Mouse (Mus musculus): ENCODE measurements around the gene Atxn1. TPM values are rescaled to one million over a fixed set of nuclear protein-coding genes. Genes with fewer than 3 reads are reported as not detected.

Gene Atxn1
- polyA plus RNA-seq, 1 experiment = 34.9 TPM

DNA sequence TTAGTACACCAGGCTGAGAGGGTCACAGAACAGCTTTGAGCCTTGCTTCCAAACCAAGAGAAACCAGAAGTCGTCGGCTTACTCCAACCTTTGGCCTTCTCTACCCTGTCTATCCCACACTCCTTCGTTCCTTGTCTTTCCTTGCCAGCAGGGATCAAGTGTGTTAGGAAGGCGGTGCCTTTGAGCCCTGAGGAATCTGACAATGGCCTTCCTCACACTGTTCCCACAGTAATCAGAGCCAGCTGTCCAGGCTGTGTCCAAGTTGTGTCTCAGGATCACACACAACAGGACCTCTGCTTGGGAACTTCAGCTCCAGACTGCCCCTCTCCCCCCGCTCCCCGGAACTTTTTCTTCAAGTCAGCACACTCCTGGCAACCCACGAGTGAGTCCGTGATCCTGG is 215.6 kb downstream of the Atxn1 start:
- H3K27me3 ChIP-seq (ENCODE audit: control insufficient read depth, insufficient read depth, low read length) = no peaks in the 10 kb centered on the region
- 49% methylated on average over 8 of the region's 8 CpGs for WGBS
- H3K36me3 ChIP-seq (ENCODE audit: control insufficient read depth, insufficient read depth, low read length) = no peaks in the 10 kb centered on the region; the same call in 1 of the 2 replicates
- peaks cover 12% of the 10 kb centered on the region; the same call in 1 of the 2 replicates for H3K4me1 ChIP-seq (ENCODE audit: control insufficient read depth, insufficient read depth, insufficient read length, low read length)
- H3K4me3 ChIP-seq (ENCODE audit: low read depth, low read length) = no peak overlapping the region
- TF ChIP-seq POLR2A (IDR thresholded peaks at IDR 0.05; ENCODE audit: low read depth, low read length) (no peak), CTCF (IDR thresholded peaks at IDR 0.05; ENCODE audit: extremely low read depth, insufficient read length, insufficient replicate concordance, low read depth, low read length) (no peak)
- H3K27ac ChIP-seq (ENCODE audit: insufficient read depth, low read depth, low read length) = peak overlapping the region; percentile 32

- Histone ChIP-seq H3K36me3 (ENCODE audit: control insufficient read depth, insufficient read depth, low read length) (no peaks in the 10 kb centered on the region; the same call in 1 of the 2 replicates), H3K4me1 (ENCODE audit: control insufficient read depth, insufficient read depth, insufficient read length, low read length) (peaks cover 12% of the 10 kb centered on the region; the same call in 1 of the 2 replicates), H3K27ac (ENCODE audit: insufficient read depth, low read depth, low read length) (0 out of 2 replicates have a peak overlapping the region, but pooled peaks have one; percentile 32), H3K27me3 (ENCODE audit: control insufficient read depth, insufficient read depth, low read length) (no peaks in the 10 kb centered on the region), H3K4me3 (ENCODE audit: low read depth, low read length) (no peak overlapping the region)
- 28% methylated on average over 4 of the region's 4 CpGs for WGBS
- no peak for TF ChIP-seq CTCF (IDR thresholded peaks at IDR 0.05; ENCODE audit: extremely low read depth, insufficient read length, insufficient replicate concordance, low read depth, low read length)
- TF ChIP-seq POLR2A (IDR thresholded peaks at IDR 0.05; ENCODE audit: low read depth, low read length) = no peak
These were observed 216.1 kb downstream of the Atxn1 start for GRCm38 (mm10) chr13:45748691-45749090.

DNA sequence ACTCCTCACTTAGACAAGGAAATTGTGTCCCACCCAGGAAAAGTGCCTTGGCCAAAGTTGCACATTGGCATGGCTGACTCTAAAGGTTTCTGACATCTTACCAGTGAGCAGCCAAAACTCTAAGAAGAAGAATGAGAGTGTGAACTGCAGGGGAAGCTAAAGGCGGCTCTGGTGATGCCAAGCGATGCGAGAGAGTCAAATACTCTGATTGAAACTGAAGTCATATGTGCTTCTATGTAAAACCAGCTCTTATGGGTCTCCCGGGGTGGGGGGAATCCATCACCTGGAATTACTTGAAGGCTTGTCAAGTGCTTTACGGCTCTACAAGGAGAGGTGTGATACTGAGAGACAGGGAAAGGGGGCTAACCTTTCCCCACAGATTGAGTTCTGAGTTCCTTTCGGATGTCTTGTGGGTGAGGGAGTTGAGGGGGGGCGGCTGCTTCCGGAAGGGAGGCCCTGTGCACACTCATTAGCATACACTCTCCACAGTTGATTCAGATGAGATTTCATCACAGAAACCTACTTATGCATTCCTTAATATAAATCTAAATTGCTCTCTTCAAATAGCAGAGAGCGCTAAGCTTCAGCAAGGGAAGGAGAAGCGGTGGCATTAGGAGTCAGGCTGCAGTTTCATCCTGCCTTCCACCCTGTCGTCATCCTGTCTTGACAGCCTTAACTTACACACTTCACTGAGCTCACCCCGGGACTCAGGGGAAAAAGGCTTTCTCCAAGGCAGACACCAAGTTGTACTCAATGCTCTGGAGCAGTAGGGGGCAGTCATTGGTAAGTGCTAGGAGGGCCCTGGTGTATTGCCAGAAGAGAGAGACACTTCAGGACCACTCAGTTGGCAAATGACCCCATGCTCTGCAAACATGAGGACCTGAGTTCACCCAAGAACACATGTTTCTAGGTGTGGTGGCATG is 218.7 kb downstream of the Atxn1 start:
- peaks cover 12% of the 10 kb centered on the region; the same call in 1 of the 2 replicates for H3K4me1 ChIP-seq (ENCODE audit: control insufficient read depth, insufficient read depth, insufficient read length, low read length)
- H3K4me3 ChIP-seq (ENCODE audit: low read depth, low read length) = no peak overlapping the region
- no peaks in the 10 kb centered on the region for H3K27me3 ChIP-seq (ENCODE audit: control insufficient read depth, insufficient read depth, low read length)
- H3K27ac ChIP-seq (ENCODE audit: insufficient read depth, low read depth, low read length) = no peak overlapping the region
- WGBS = 87% methylated on average over 12 of the region's 12 CpGs
- peaks cover 1% of the 10 kb centered on the region; the same call in 1 of the 2 replicates for H3K36me3 ChIP-seq (ENCODE audit: control insufficient read depth, insufficient read depth, low read length)
- no peak for TF ChIP-seq POLR2A (IDR thresholded peaks at IDR 0.05; ENCODE audit: low read depth, low read length)
- peak; percentile 29; the same call in 1 of the 2 replicates for TF ChIP-seq CTCF (IDR thresholded peaks at IDR 0.05; ENCODE audit: extremely low read depth, insufficient read length, insufficient replicate concordance, low read depth, low read length)

- Histone ChIP-seq H3K27me3 (ENCODE audit: control insufficient read depth, insufficient read depth, low read length) (no peaks in the 10 kb centered on the region), H3K4me1 (ENCODE audit: control insufficient read depth, insufficient read depth, insufficient read length, low read length) (peaks cover 12% of the 10 kb centered on the region; the same call in 1 of the 2 replicates), H3K27ac (ENCODE audit: insufficient read depth, low read depth, low read length) (no peak overlapping the region), H3K4me3 (ENCODE audit: low read depth, low read length) (no peak overlapping the region), H3K36me3 (ENCODE audit: control insufficient read depth, insufficient read depth, low read length) (0 out of 2 replicates have a peak, but pooled peaks cover 1% of the 10 kb centered on the region)
- 75% methylated on average over 7 of the region's 7 CpGs for WGBS
- TF ChIP-seq CTCF (IDR thresholded peaks at IDR 0.05; ENCODE audit: extremely low read depth, insufficient read length, insufficient replicate concordance, low read depth, low read length) (no peak), POLR2A (IDR thresholded peaks at IDR 0.05; ENCODE audit: low read depth, low read length) (no peak)
These were observed 219.9 kb downstream of the Atxn1 start for GRCm38 (mm10) chr13:45744803-45745432.

DNA sequence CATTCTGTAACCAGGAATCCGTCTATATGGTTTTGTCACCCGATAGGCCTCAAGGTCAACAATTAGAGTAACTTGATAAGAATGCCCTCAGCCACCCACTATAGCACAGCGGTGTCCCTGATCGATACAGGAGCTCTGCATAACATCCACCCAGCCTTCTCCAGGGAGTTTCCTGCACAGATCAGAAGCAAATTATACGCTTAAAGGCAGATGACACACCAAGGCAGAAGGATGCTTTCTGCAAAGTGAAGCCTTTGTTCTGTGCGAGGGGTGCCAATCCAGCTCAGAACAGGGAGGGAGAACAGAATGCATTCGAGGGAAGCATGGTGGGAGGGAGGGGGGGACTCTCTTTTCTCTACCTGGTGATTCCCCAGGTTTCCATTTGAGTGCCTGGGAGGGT is 221.0 kb downstream of the Atxn1 start:
- peaks cover 1% of the 10 kb centered on the region; the same call in 1 of the 2 replicates for H3K36me3 ChIP-seq (ENCODE audit: control insufficient read depth, insufficient read depth, low read length)
- H3K27me3 ChIP-seq (ENCODE audit: control insufficient read depth, insufficient read depth, low read length) = no peaks in the 10 kb centered on the region
- peaks cover 4% of the 10 kb centered on the region; the same call in 1 of the 2 replicates for H3K4me1 ChIP-seq (ENCODE audit: control insufficient read depth, insufficient read depth, insufficient read length, low read length)
- 56% methylated on average over 7 of the region's 7 CpGs for WGBS
- no peak overlapping the region for H3K27ac ChIP-seq (ENCODE audit: insufficient read depth, low read depth, low read length)
- TF ChIP-seq CTCF (IDR thresholded peaks at IDR 0.05; ENCODE audit: extremely low read depth, insufficient read length, insufficient replicate concordance, low read depth, low read length) (no peak), POLR2A (IDR thresholded peaks at IDR 0.05; ENCODE audit: low read depth, low read length) (no peak)
- H3K4me3 ChIP-seq (ENCODE audit: low read depth, low read length) = no peak overlapping the region

GRCm38 (mm10) chr13:45740369-45740768 is 224.4 kb downstream of the Atxn1 start:
- Histone ChIP-seq H3K27me3 (ENCODE audit: control insufficient read depth, insufficient read depth, low read length) (no peaks in the 10 kb centered on the region), H3K4me3 (ENCODE audit: low read depth, low read length) (no peak overlapping the region), H3K36me3 (ENCODE audit: control insufficient read depth, insufficient read depth, low read length) (peaks cover 1% of the 10 kb centered on the region), H3K27ac (ENCODE audit: insufficient read depth, low read depth, low read length) (no peak overlapping the region), H3K4me1 (ENCODE audit: control insufficient read depth, insufficient read depth, insufficient read length, low read length) (no peaks in the 10 kb centered on the region)
- WGBS = 89% methylated on average over 12 of the region's 12 CpGs
- no peak for TF ChIP-seq POLR2A (IDR thresholded peaks at IDR 0.05; ENCODE audit: low read depth, low read length)
- TF ChIP-seq CTCF (IDR thresholded peaks at IDR 0.05; ENCODE audit: extremely low read depth, insufficient read length, insufficient replicate concordance, low read depth, low read length) = no peak

DNA sequence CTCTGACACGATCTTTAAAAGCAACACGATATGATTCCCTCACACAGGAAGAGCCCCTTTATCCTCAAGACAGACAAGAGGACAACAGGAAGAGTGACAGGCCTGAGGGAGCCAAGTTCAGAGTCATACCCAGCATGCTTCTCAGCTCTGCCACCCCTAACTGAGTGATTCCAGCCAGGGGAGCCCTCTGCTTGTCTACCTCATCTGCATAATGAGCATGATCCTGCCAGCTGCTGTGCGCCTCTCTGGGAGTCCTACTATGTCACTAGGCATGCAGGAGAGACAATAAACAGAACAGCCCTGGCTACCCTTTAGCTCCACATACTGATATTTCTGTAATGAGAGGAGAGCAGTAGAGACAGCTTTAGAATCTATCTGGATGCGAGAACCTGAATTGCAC is 228.6 kb downstream of the Atxn1 start:
- TF ChIP-seq POLR2A (IDR thresholded peaks at IDR 0.05; ENCODE audit: low read depth, low read length) (no peak), CTCF (IDR thresholded peaks at IDR 0.05; ENCODE audit: extremely low read depth, insufficient read length, insufficient replicate concordance, low read depth, low read length) (no peak)
- H3K4me1 ChIP-seq (ENCODE audit: control insufficient read depth, insufficient read depth, insufficient read length, low read length) = no peaks in the 10 kb centered on the region
- H3K36me3 ChIP-seq (ENCODE audit: control insufficient read depth, insufficient read depth, low read length) = peaks cover 3% of the 10 kb centered on the region
- 93% methylated on average over 4 of the region's 4 CpGs for WGBS
- H3K27ac ChIP-seq (ENCODE audit: insufficient read depth, low read depth, low read length) = no peak overlapping the region
- H3K4me3 ChIP-seq (ENCODE audit: low read depth, low read length) = no peak overlapping the region
- no peaks in the 10 kb centered on the region for H3K27me3 ChIP-seq (ENCODE audit: control insufficient read depth, insufficient read depth, low read length)
